8 mouse cellular contexts compared by ENCODE assay signal in the genomic region with DNA sequence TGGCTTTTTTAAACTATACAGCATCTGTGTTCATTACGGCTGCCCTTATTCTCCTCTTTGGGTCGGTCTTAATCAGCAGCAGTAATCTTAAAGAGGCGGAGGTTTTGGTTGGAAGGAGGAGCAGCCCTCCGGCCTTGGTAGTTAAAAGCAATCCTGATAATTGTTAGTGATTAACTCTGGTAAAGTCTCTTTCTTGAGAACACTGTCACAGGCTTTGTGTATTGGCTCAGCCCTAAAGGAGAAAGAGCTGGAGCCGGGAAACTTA. TPM values are rescaled to one million over a fixed set of nuclear protein-coding genes. Genes with fewer than 3 reads are reported as not detected.
DNase-seq lines count a peak whose midpoint lies in the region; ATAC-seq and TF ChIP-seq lines count a peak whose summit lies in the region.

No protein-coding gene starts in this region.

- peak overlapping the region; percentile 91 for H3K9ac ChIP-seq in heart, embryonic 13.5 days
- H3K9ac ChIP-seq in MEL (ENCODE audit: control insufficient read depth, low read depth, low read length, poor library complexity, severe bottlenecking), result peak overlapping the region; percentile 69
- peak overlapping the region; percentile 63 for H3K9ac ChIP-seq in hindbrain, embryonic 12.5 days
- peak overlapping the region; percentile 80 for H3K9ac ChIP-seq in midbrain, embryonic 13.5 days (replicated peaks)

- H3K27me3 ChIP-seq in heart, embryonic 13.5 days (replicated peaks), result no peaks in the 10 kb centered on the region
- H3K27me3 ChIP-seq in MEL (ENCODE audit: control insufficient read depth in 1 of 2, insufficient read depth in 2 of 2, low read length in 2 of 2), result no peaks in the 10 kb centered on the region
- no peaks in the 10 kb centered on the region for H3K27me3 ChIP-seq in hindbrain, embryonic 12.5 days
- H3K27me3 ChIP-seq in midbrain, embryonic 13.5 days, result no peaks in the 10 kb centered on the region

- peak overlapping the region; percentile 81 for H3K4me3 ChIP-seq in heart, embryonic 13.5 days
- peak overlapping the region; percentile 72 to 90 for H3K4me3 ChIP-seq in MEL (ENCODE audit: control insufficient read depth in 1 of 2, insufficient read depth in 1 of 2, low read depth in 2 of 2, low read length in 2 of 2)
- H3K4me3 ChIP-seq in hindbrain, embryonic 12.5 days, result peak overlapping the region; percentile 55
- peak overlapping the region; percentile 69 for H3K4me3 ChIP-seq in midbrain, embryonic 13.5 days (replicated peaks)

- TF ChIP-seq POLR2A in MEL (IDR thresholded peaks at IDR 0.05; ENCODE audit: control insufficient read depth in 1 of 2, insufficient read depth in 1 of 2, low read depth in 1 of 2, low read length in 2 of 2, poor library complexity in 1 of 2), result no peak

- H3K4me1 ChIP-seq in heart, embryonic 13.5 days, result peaks cover 69% of the 10 kb centered on the region
- peaks cover 11 to 28% of the 10 kb centered on the region in 2 experiments for H3K4me1 ChIP-seq in MEL (ENCODE audit: control insufficient read depth in 1 of 2, insufficient read depth in 2 of 2, low read length in 2 of 2)
- H3K4me1 ChIP-seq in hindbrain, embryonic 12.5 days, result peaks cover 36% of the 10 kb centered on the region
- peaks cover 69% of the 10 kb centered on the region for H3K4me1 ChIP-seq in midbrain, embryonic 13.5 days (replicated peaks)

- intact Hi-C loops in heart, postnatal 25 days (cut with DNase I), result no loop called here

- peak overlapping the region; percentile 84 for H3K27ac ChIP-seq in heart, embryonic 13.5 days (replicated peaks)
- H3K27ac ChIP-seq in MEL (ENCODE audit: control insufficient read depth, low read depth, low read length), result peak overlapping the region; percentile 52
- peak overlapping the region; percentile 90 for H3K27ac ChIP-seq in hindbrain, embryonic 12.5 days
- H3K27ac ChIP-seq in midbrain, embryonic 13.5 days, result peak overlapping the region; percentile 94

- no peak for TF ChIP-seq CTCF in MEL (IDR thresholded peaks at IDR 0.05 in 2 of 3, conservative IDR thresholded peaks at IDR 0.05 in 1 of 3; ENCODE audit: control insufficient read depth in 1 of 3, insufficient read depth in 1 of 3, low read depth in 2 of 3, low read length in 3 of 3, poor library complexity in 1 of 3, severe bottlenecking in 1 of 3)

- H3K9me3 ChIP-seq in heart, embryonic 13.5 days, result no peaks in the 10 kb centered on the region
- no peaks in the 10 kb centered on the region for H3K9me3 ChIP-seq in MEL (replicated peaks; ENCODE audit: insufficient read depth, low read length)
- H3K9me3 ChIP-seq in hindbrain, embryonic 12.5 days (replicated peaks), result no peaks in the 10 kb centered on the region
- H3K9me3 ChIP-seq in midbrain, embryonic 13.5 days, result no peaks in the 10 kb centered on the region

- H3K36me3 ChIP-seq in heart, embryonic 13.5 days, result no peaks in the 10 kb centered on the region
- H3K36me3 ChIP-seq in MEL (ENCODE audit: control insufficient read depth in 1 of 2, insufficient read depth in 2 of 2, low read length in 2 of 2), result peaks cover 0 to 28% of the 10 kb centered on the region in 2 experiments; a peak in 2 of 4 replicates
- no peaks in the 10 kb centered on the region for H3K36me3 ChIP-seq in hindbrain, embryonic 12.5 days
- H3K36me3 ChIP-seq in midbrain, embryonic 13.5 days, result peaks cover 2% of the 10 kb centered on the region; the same call in 1 of the 2 replicates

- no peak for TF ChIP-seq EP300 in MEL (IDR thresholded peaks at IDR 0.05; ENCODE audit: low read depth in 1 of 2, low read length in 2 of 2)

- H3K79me2 ChIP-seq in MEL (ENCODE audit: control insufficient read depth, insufficient read depth, low read length, poor library complexity), result peaks cover 11% of the 10 kb centered on the region

- WGBS in heart, embryonic 13.5 days, result 11% methylated on average over 5 of the region's 5 CpGs
- 15% methylated on average over 5 of the region's 5 CpGs for WGBS in hindbrain, embryonic 12.5 days
- WGBS in midbrain, embryonic 13.5 days, result 7% methylated on average over 5 of the region's 5 CpGs

- DNase-seq in heart, postnatal 25 days (ENCODE audit: low spot score), result no peak
- DNase-seq in MEL (ENCODE audit: low read depth, low spot score), result no peak
- DNase-seq in thymus, postnatal 14 days, result no peak
- no peak for DNase-seq in urinary bladder, postnatal 14 days (ENCODE audit: low spot score)
- no peak for DNase-seq in urinary bladder, postnatal 36 days (ENCODE audit: low spot score in 2 of 2)

- no peak for TF ChIP-seq RAD21 in MEL (IDR thresholded peaks at IDR 0.05; ENCODE audit: low read depth, low read length)

- peak overlapping the region; percentile 71 for H3K4me2 ChIP-seq in heart, embryonic 13.5 days
- peak overlapping the region; percentile 55 for H3K4me2 ChIP-seq in hindbrain, embryonic 12.5 days (replicated peaks)
- peak overlapping the region; percentile 67 for H3K4me2 ChIP-seq in midbrain, embryonic 13.5 days (replicated peaks)

- ATAC-seq in heart, embryonic 13.5 days (ENCODE audit: extremely low read depth, insufficient number of reproducible peaks, low FRiP score, low TSS enrichment), result no peak
- no peak for ATAC-seq in hindbrain, embryonic 12.5 days (ENCODE audit: low FRiP score)
- no peak for ATAC-seq in midbrain, embryonic 13.5 days

TF ChIP-seq in MEL, 35 proteins besides CTCF, POLR2A, EP300 and RAD21:
- TF ChIP-seq MAX (IDR thresholded peaks at IDR 0.05; ENCODE audit: low read length) (no peak), ZC3H11A (IDR thresholded peaks at IDR 0.05; ENCODE audit: low read depth, low read length) (no peak), ZKSCAN1 (IDR thresholded peaks at IDR 0.05; ENCODE audit: low read depth, low read length) (no peak), CHD2 (IDR thresholded peaks at IDR 0.05; ENCODE audit: low read length) (no peak), BHLHE40 (IDR thresholded peaks at IDR 0.05; ENCODE audit: borderline replicate concordance, low read depth, low read length) (no peak), MYC (IDR thresholded peaks at IDR 0.05; ENCODE audit: low read depth, low read length) (0 out of 2 replicates have a peak, but pooled peaks have one; percentile 1), GATA1 (IDR thresholded peaks at IDR 0.05; ENCODE audit: low read depth, low read length) (peak; percentile 72), E2F4 (IDR thresholded peaks at IDR 0.05; ENCODE audit: borderline replicate concordance, low read depth, low read length) (no peak), JUND (IDR thresholded peaks at IDR 0.05; ENCODE audit: low read depth, low read length) (no peak), MEF2A (IDR thresholded peaks at IDR 0.05; ENCODE audit: extremely low read depth, insufficient replicate concordance, low read depth, low read length, poor library complexity, severe bottlenecking) (no peak), USF1 (IDR thresholded peaks at IDR 0.05; ENCODE audit: low read depth, low read length) (no peak), TBP (IDR thresholded peaks at IDR 0.05; ENCODE audit: low read depth, low read length) (0 out of 2 replicates have a peak, but pooled peaks have one; percentile 9), USF2 (IDR thresholded peaks at IDR 0.05; ENCODE audit: borderline replicate concordance in 1 of 2, insufficient read depth in 1 of 2, low read depth in 1 of 2, low read length in 2 of 2) (no peak), TAL1 (IDR thresholded peaks at IDR 0.05; ENCODE audit: low read length) (no peak), ZNF384 (IDR thresholded peaks at IDR 0.05; ENCODE audit: low read depth, low read length) (no peak), ETS1 (IDR thresholded peaks at IDR 0.05; ENCODE audit: low read depth, low read length) (no peak), ZMIZ1 (IDR thresholded peaks at IDR 0.05; ENCODE audit: low read depth, low read length) (no peak), KAT2A (conservative IDR thresholded peaks at IDR 0.05; ENCODE audit: low read depth, low read length) (no peak), MXI1 (IDR thresholded peaks at IDR 0.05; ENCODE audit: low read depth, low read length) (no peak), MAZ (IDR thresholded peaks at IDR 0.05; ENCODE audit: low read depth, low read length) (no peak)
TF ChIP-seq in MEL: peak in this region for 3.

RNA-seq across cellular contexts. Expression of a gene that starts 21.6 kb away (rescaled TPM):
- 16.5 and 17.7 TPM in 2 replicates for polyA plus RNA-seq in heart, embryonic 13.5 days (2015; fragmentation: Nextera tagmentation; extraction: Ambion mirVana)
- 10 to 100 TPM; 10.8 to 12.3 TPM for total RNA-seq in heart, postnatal 25 days (2021)
- 2.4 and 2.5 TPM in 2 replicates for total RNA-seq in MEL (2012; rRNA removed)
- 1 to 10 TPM in 1 of 2 experiments, not detected in 1; 8.1 TPM for polyA plus RNA-seq in MEL (2012; ENCODE audit: insufficient read depth in 1 of 2, insufficient read length in 2 of 2, low read depth in 1 of 2, low replicate concordance in 2 of 2, missing spikeins in 1 of 2)
- 24.3 and 28.0 TPM in 2 replicates for polyA plus RNA-seq in hindbrain, embryonic 12.5 days (2016; fragmentation: Nextera tagmentation; extraction: Ambion mirVana)
- 29.3 and 30.7 TPM in 2 replicates for polyA plus RNA-seq in midbrain, embryonic 13.5 days (2015; fragmentation: Nextera tagmentation; extraction: Ambion mirVana)

RNA-seq across cellular contexts. Expression of a gene that starts 35.9 kb away (rescaled TPM):
- polyA plus RNA-seq in heart, embryonic 13.5 days (2015; fragmentation: Nextera tagmentation; extraction: Ambion mirVana), result 23.6 and 24.3 TPM in 2 replicates
- total RNA-seq in heart, postnatal 25 days (2021), result 10 to 100 TPM; 25.7 to 27.6 TPM
- total RNA-seq in MEL (2012; rRNA removed), result 39.6 and 43.5 TPM in 2 replicates
- polyA plus RNA-seq in MEL (2012; ENCODE audit: insufficient read depth in 1 of 2, insufficient read length in 2 of 2, low read depth in 1 of 2, low replicate concordance in 2 of 2, missing spikeins in 1 of 2), result 10 to 100 TPM in 1 of 2 experiments, not detected in 1; 38.4 TPM
- 31.5 and 31.8 TPM in 2 replicates for polyA plus RNA-seq in hindbrain, embryonic 12.5 days (2016; fragmentation: Nextera tagmentation; extraction: Ambion mirVana)
- polyA plus RNA-seq in midbrain, embryonic 13.5 days (2015; fragmentation: Nextera tagmentation; extraction: Ambion mirVana), result 32.7 and 33.8 TPM in 2 replicates

RNA-seq across cellular contexts. Expression of a gene that starts 49.3 kb away (rescaled TPM):
- polyA plus RNA-seq in heart, embryonic 13.5 days (2015; fragmentation: Nextera tagmentation; extraction: Ambion mirVana), result 41.2 and 43.0 TPM in 2 replicates
- total RNA-seq in heart, postnatal 25 days (2021), result 1 to 10 TPM; 4.6 to 6.7 TPM
- 21.0 and 42.0 TPM in 2 replicates for total RNA-seq in MEL (2012; rRNA removed)
- polyA plus RNA-seq in MEL (2012; ENCODE audit: insufficient read depth in 1 of 2, insufficient read length in 2 of 2, low read depth in 1 of 2, low replicate concordance in 2 of 2, missing spikeins in 1 of 2), result 10 to 100 TPM in 1 of 2 experiments, not detected in 1; 34.4 TPM
- 149 and 152 TPM in 2 replicates for polyA plus RNA-seq in hindbrain, embryonic 12.5 days (2016; fragmentation: Nextera tagmentation; extraction: Ambion mirVana)
- 120 and 139 TPM in 2 replicates for polyA plus RNA-seq in midbrain, embryonic 13.5 days (2015; fragmentation: Nextera tagmentation; extraction: Ambion mirVana)
